Mouse (Mus musculus): Measurements from ENCODE around the gene Raf1. TPM values are rescaled to one million over a fixed set of nuclear protein-coding genes. Genes with fewer than 3 reads are reported as not detected.

Gene Raf1
- polyA plus RNA-seq, 1 experiment from 2014 or later = 121 TPM

- Histone ChIP-seq H3K27ac (no peak overlapping the region), H3K4me1 (peaks cover 8% of the 10 kb centered on the region; the same call in 1 of the 2 replicates), H3K4me3 (no peak overlapping the region), H3K27me3 (ENCODE audit: low read depth, poor library complexity, severe bottlenecking) (no peaks in the 10 kb centered on the region), H3K36me3 (no peaks in the 10 kb centered on the region), H3K9me3 (replicated peaks) (no peaks in the 10 kb centered on the region)
- 83% methylated on average over 3 of the region's 3 CpGs for WGBS
- no peak for DNase-seq (ENCODE audit: low spot score)
These were observed 82.0 kb downstream of the Raf1 start for GRCm38 (mm10) chr6:115594463-115594862.

GRCm38 (mm10) chr6:115593252-115593651 lies 83.2 kb downstream of the Raf1 start:
- no peak overlapping the region for H3K27ac ChIP-seq

GRCm38 (mm10) chr6:115592458-115592857 lies 84.0 kb downstream of the Raf1 start, which contains the start of gene Mkrn2os:
Gene Mkrn2os, minus strand, starts transcription at chr6:115592576.
- H3K4me3 ChIP-seq = no peak within 1 kb of the TSS
- no peak within 1 kb of the TSS for H3K27ac ChIP-seq
- H3K9me3 ChIP-seq (replicated peaks) = no peaks in the 10 kb centered on the region
- DNase-seq (ENCODE audit: low spot score) = no peak
- WGBS = 60% methylated on average over 5 of the region's 5 CpGs
- H3K4me1 ChIP-seq = peaks cover 8% of the 10 kb centered on the region; the same call in 1 of the 2 replicates
- H3K27me3 ChIP-seq (ENCODE audit: low read depth, poor library complexity, severe bottlenecking) = no peaks in the 10 kb centered on the region
- H3K36me3 ChIP-seq = no peaks in the 10 kb centered on the region

More at GRCm38 (mm10) chr6:115593252-115593651, 83.2 kb downstream of the Raf1 start:
- H3K9me3 ChIP-seq (replicated peaks) = no peaks in the 10 kb centered on the region
- H3K4me3 ChIP-seq = no peak overlapping the region
- DNase-seq (ENCODE audit: low spot score) = no peak
- H3K36me3 ChIP-seq = no peaks in the 10 kb centered on the region
- peaks cover 8% of the 10 kb centered on the region; the same call in 1 of the 2 replicates for H3K4me1 ChIP-seq
- WGBS = 89% methylated on average over 4 of the region's 4 CpGs
- H3K27me3 ChIP-seq (ENCODE audit: low read depth, poor library complexity, severe bottlenecking) = no peaks in the 10 kb centered on the region

GRCm38 (mm10) chr6:115591692-115592359 lies 84.6 kb downstream of the Raf1 start:
- H3K36me3 ChIP-seq = no peaks in the 10 kb centered on the region
- H3K27ac ChIP-seq = no peak overlapping the region
- 91% methylated on average over 19 of the region's 19 CpGs for WGBS
- no peaks in the 10 kb centered on the region for H3K27me3 ChIP-seq (ENCODE audit: low read depth, poor library complexity, severe bottlenecking)
- H3K4me1 ChIP-seq = peaks cover 8% of the 10 kb centered on the region; the same call in 1 of the 2 replicates
- no peaks in the 10 kb centered on the region for H3K9me3 ChIP-seq (replicated peaks)
- no peak overlapping the region for H3K4me3 ChIP-seq
- DNase-seq (ENCODE audit: low spot score) = no peak

- DNase-seq (ENCODE audit: low spot score) = no peak
- no peaks in the 10 kb centered on the region for H3K9me3 ChIP-seq (replicated peaks)
- no peaks in the 10 kb centered on the region for H3K27me3 ChIP-seq (ENCODE audit: low read depth, poor library complexity, severe bottlenecking)
- no peaks in the 10 kb centered on the region for H3K36me3 ChIP-seq
- H3K27ac ChIP-seq = no peak overlapping the region
- 85% methylated on average over 10 of the region's 10 CpGs for WGBS
- H3K4me3 ChIP-seq = no peak overlapping the region
- no peaks in the 10 kb centered on the region for H3K4me1 ChIP-seq
These were observed 90.1 kb downstream of the Raf1 start for GRCm38 (mm10) chr6:115586321-115586720.

- H3K4me3 ChIP-seq = no peak overlapping the region
- peaks cover 13% of the 10 kb centered on the region for H3K36me3 ChIP-seq
- no peaks in the 10 kb centered on the region for H3K4me1 ChIP-seq
- H3K9me3 ChIP-seq (replicated peaks) = no peaks in the 10 kb centered on the region
- no peaks in the 10 kb centered on the region for H3K27me3 ChIP-seq (ENCODE audit: low read depth, poor library complexity, severe bottlenecking)
- WGBS = 75% methylated on average over 3 of the region's 3 CpGs
- no peak overlapping the region for H3K27ac ChIP-seq
- DNase-seq (ENCODE audit: low spot score) = no peak
These were observed 92.3 kb downstream of the Raf1 start for GRCm38 (mm10) chr6:115584176-115584575.

- no peaks in the 10 kb centered on the region for H3K27me3 ChIP-seq (ENCODE audit: low read depth, poor library complexity, severe bottlenecking)
- WGBS = 88% methylated on average over 6 of the region's 6 CpGs
- H3K4me1 ChIP-seq = no peaks in the 10 kb centered on the region
- H3K4me3 ChIP-seq = no peak overlapping the region
- H3K9me3 ChIP-seq (replicated peaks) = no peaks in the 10 kb centered on the region
- no peak overlapping the region for H3K27ac ChIP-seq
- H3K36me3 ChIP-seq = peaks cover 19% of the 10 kb centered on the region
- no peak for DNase-seq (ENCODE audit: low spot score)
These were observed 92.9 kb downstream of the Raf1 start for GRCm38 (mm10) chr6:115583430-115584125.

GRCm38 (mm10) chr6:115582328-115583115 lies 93.9 kb downstream of the Raf1 start:
- Histone ChIP-seq H3K4me3 (no peak overlapping the region), H3K9me3 (replicated peaks) (no peaks in the 10 kb centered on the region), H3K27me3 (ENCODE audit: low read depth, poor library complexity, severe bottlenecking) (no peaks in the 10 kb centered on the region), H3K4me1 (no peaks in the 10 kb centered on the region), H3K27ac (no peak overlapping the region), H3K36me3 (peaks cover 30% of the 10 kb centered on the region)
- DNase-seq (ENCODE audit: low spot score) = no peak
- 88% methylated on average over 10 of the region's 10 CpGs for WGBS

- Histone ChIP-seq H3K27ac (no peak overlapping the region), H3K4me3 (no peak overlapping the region), H3K4me1 (no peaks in the 10 kb centered on the region), H3K27me3 (ENCODE audit: low read depth, poor library complexity, severe bottlenecking) (no peaks in the 10 kb centered on the region), H3K9me3 (replicated peaks) (no peaks in the 10 kb centered on the region), H3K36me3 (peaks cover 47% of the 10 kb centered on the region)
- WGBS = 83% methylated on average over 3 of the region's 3 CpGs
- no peak for DNase-seq (ENCODE audit: low spot score)
These were observed 95.6 kb downstream of the Raf1 start for GRCm38 (mm10) chr6:115580810-115581209.

- H3K36me3 ChIP-seq = peaks cover 67% of the 10 kb centered on the region
- WGBS = 93% methylated on average over 9 of the region's 9 CpGs
These were observed 98.5 kb downstream of the Raf1 start for GRCm38 (mm10) chr6:115577941-115578340.

GRCm38 (mm10) chr6:115577407-115577806 lies 99.0 kb downstream of the Raf1 start:
- H3K36me3 ChIP-seq = peaks cover 72% of the 10 kb centered on the region
- 83% methylated on average over 5 of the region's 5 CpGs for WGBS
- no peak for DNase-seq (ENCODE audit: low spot score)
- H3K4me3 ChIP-seq = no peak overlapping the region
- no peaks in the 10 kb centered on the region for H3K27me3 ChIP-seq (ENCODE audit: low read depth, poor library complexity, severe bottlenecking)
- no peaks in the 10 kb centered on the region for H3K9me3 ChIP-seq (replicated peaks)
- H3K4me1 ChIP-seq = no peaks in the 10 kb centered on the region
- H3K27ac ChIP-seq = no peak overlapping the region

More at GRCm38 (mm10) chr6:115577941-115578340, 98.5 kb downstream of the Raf1 start:
- Histone ChIP-seq H3K9me3 (replicated peaks) (no peaks in the 10 kb centered on the region), H3K27me3 (ENCODE audit: low read depth, poor library complexity, severe bottlenecking) (no peaks in the 10 kb centered on the region), H3K4me3 (no peak overlapping the region), H3K27ac (no peak overlapping the region), H3K4me1 (no peaks in the 10 kb centered on the region)
- no peak for DNase-seq (ENCODE audit: low spot score)

- peaks cover 83% of the 10 kb centered on the region for H3K36me3 ChIP-seq
- no peak overlapping the region for H3K4me3 ChIP-seq
- no peaks in the 10 kb centered on the region for H3K27me3 ChIP-seq (ENCODE audit: low read depth, poor library complexity, severe bottlenecking)
- 92% methylated on average over 7 of the region's 7 CpGs for WGBS
- no peak overlapping the region for H3K27ac ChIP-seq
- H3K4me1 ChIP-seq = no peaks in the 10 kb centered on the region
- no peaks in the 10 kb centered on the region for H3K9me3 ChIP-seq (replicated peaks)
- DNase-seq (ENCODE audit: low spot score) = no peak
These were observed 102.3 kb downstream of the Raf1 start for GRCm38 (mm10) chr6:115574171-115574570.

Data from limb, embryonic 10.5 days (tissue).